Mouse (Mus musculus) telencephalon, adult 2 months (tissue): Measurements from ENCODE around the gene Gm44511.

Experiments used
- DNase-seq: peaks from one replicate; pipeline ENCODE4 v3.0.0-alpha.2; 2011; ENCODE audit warnings: low read depth, low spot score

Gene Gm44511

GRCm38 (mm10) chr6:128826132-128826531, at the start of gene Gm44511, which contains the start of gene Klrb1b:
Gene Gm44511 (minus strand): TSS chr6:128826315.
Gene Klrb1b (minus strand): TSS chr6:128826331.
- no peak for DNase-seq

- DNase-seq, result no peak
Observed at GRCm38 (mm10) chr6:128871910-128872610, 45.9 kb upstream of the Gm44511 start.

- DNase-seq, result no peak
Observed at GRCm38 (mm10) chr6:128868861-128869260, 42.7 kb upstream of the Gm44511 start.

GRCm38 (mm10) chr6:128857976-128858375, 31.9 kb upstream of the Gm44511 start:
- DNase-seq, result no peak

- no peak for DNase-seq
Observed at GRCm38 (mm10) chr6:128856250-128856649, 30.1 kb upstream of the Gm44511 start.

- no peak for DNase-seq
Observed at GRCm38 (mm10) chr6:128855477-128855876, 29.4 kb upstream of the Gm44511 start.

GRCm38 (mm10) chr6:128854895-128855294, 28.8 kb upstream of the Gm44511 start:
- no peak for DNase-seq

GRCm38 (mm10) chr6:128854024-128854820, 28.1 kb upstream of the Gm44511 start:
- no peak for DNase-seq

GRCm38 (mm10) chr6:128852766-128853165, 26.7 kb upstream of the Gm44511 start:
- DNase-seq, result no peak

GRCm38 (mm10) chr6:128851151-128851550, 25.0 kb upstream of the Gm44511 start:
- DNase-seq, result no peak

GRCm38 (mm10) chr6:128850671-128851070, 24.6 kb upstream of the Gm44511 start:
- no peak for DNase-seq

GRCm38 (mm10) chr6:128849902-128850301, 23.8 kb upstream of the Gm44511 start:
- DNase-seq, result no peak

GRCm38 (mm10) chr6:128847401-128847800, 21.3 kb upstream of the Gm44511 start:
- no peak for DNase-seq

GRCm38 (mm10) chr6:128845998-128846542, 20.0 kb upstream of the Gm44511 start:
- DNase-seq, result no peak

GRCm38 (mm10) chr6:128845319-128845979, 19.3 kb upstream of the Gm44511 start:
- DNase-seq, result no peak

- DNase-seq, result no peak
Observed at GRCm38 (mm10) chr6:128844586-128845080, 18.5 kb upstream of the Gm44511 start.

- DNase-seq, result no peak
Observed at GRCm38 (mm10) chr6:128844131-128844530, 18.0 kb upstream of the Gm44511 start.

- no peak for DNase-seq
Observed at GRCm38 (mm10) chr6:128843479-128843992, 17.4 kb upstream of the Gm44511 start.

- peak; percentile 97 for DNase-seq
Observed at GRCm38 (mm10) chr6:128842945-128843478, 16.9 kb upstream of the Gm44511 start.

- DNase-seq, result no peak
Observed at GRCm38 (mm10) chr6:128842356-128842944, 16.3 kb upstream of the Gm44511 start.
